Mouse (Mus musculus): ENCODE results near the gene Dolpp1.

- TF ChIP-seq TAL1 (IDR thresholded peaks at IDR 0.05; ENCODE audit: low read length), result no peak
- TF ChIP-seq GATA1 (IDR thresholded peaks at IDR 0.05; ENCODE audit: low read length), result no peak
These were observed 35.8 kb upstream of the Dolpp1 start for GRCm38 (mm10) chr2:30356266-30356665.
